Mouse (Mus musculus) erythroblast, embryonic 14.5 days (primary cell): ENCODE data around the gene Xrcc1. TPM values are rescaled to one million over a fixed set of nuclear protein-coding genes. Genes with fewer than 3 reads are reported as not detected.

Experiments used
- H3K27me3 ChIP-seq: 2 replicates; pipeline ENCODE4 v1.6.1; 2012; ENCODE audit warnings: inconsistent platforms; ENCODE audit not compliant: control insufficient read depth
- H3K36me3 ChIP-seq: 2 replicates; pipeline ENCODE4 v1.6.1; 2012; ENCODE audit warnings: mild to moderate bottlenecking, inconsistent platforms; ENCODE audit not compliant: control insufficient read depth
- H3K4me1 ChIP-seq: 2 replicates; pipeline ENCODE4 v1.6.1; 2012; ENCODE audit warnings: inconsistent platforms; ENCODE audit not compliant: control insufficient read depth
- H3K4me3 ChIP-seq: replicated peaks from 2 replicates; pipeline ENCODE3; 2012; ENCODE audit warnings: moderate library complexity, mild to moderate bottlenecking, inconsistent platforms
- H3K9me3 ChIP-seq: 2 replicates; pipeline ENCODE4 v1.6.1; 2012; ENCODE audit warnings: low read length, inconsistent platforms, mixed read lengths; ENCODE audit not compliant: control insufficient read depth
- GATA1 ChIP-seq: IDR thresholded peaks from 2 replicates; pipeline ENCODE4 v1.6.1; 2012; ENCODE audit warnings: low read length, inconsistent platforms, mixed read lengths
- TAL1 ChIP-seq: IDR thresholded peaks from 3 replicates; pipeline ENCODE4 v1.6.1; 2012; ENCODE audit warnings: low read length, inconsistent platforms, mixed read lengths
- polyA plus RNA-seq: library from polyadenylated mRNA; stranded (reverse); fragments of >175 nt; gene quantifications from 2 replicates; pipeline ENCODE4 v1.2.3, GENCODE M21; 2012

The Xrcc1 gene
- polyA plus RNA-seq, 1 experiment, result 32.1 TPM

- no peak for TF ChIP-seq GATA1
- no peak for TF ChIP-seq TAL1
- H3K4me1 ChIP-seq, result peaks cover 1% of the 10 kb centered on the region; the same call in 1 of the 2 replicates
- H3K27me3 ChIP-seq, result no peaks in the 10 kb centered on the region
- no peak overlapping the region for H3K4me3 ChIP-seq
- H3K36me3 ChIP-seq, result peaks cover 71% of the 10 kb centered on the region
- no peaks in the 10 kb centered on the region for H3K9me3 ChIP-seq
These were observed 25.0 kb downstream of the Xrcc1 start for GRCm38 (mm10) chr7:24571071-24571470.

GRCm38 (mm10) chr7:24572455-24572854, 26.4 kb downstream of the Xrcc1 start:
- TF ChIP-seq GATA1 (no peak), TAL1 (no peak)
- no peaks in the 10 kb centered on the region for H3K27me3 ChIP-seq
- H3K9me3 ChIP-seq, result no peaks in the 10 kb centered on the region
- H3K4me3 ChIP-seq, result no peak overlapping the region
- peaks cover 58% of the 10 kb centered on the region for H3K36me3 ChIP-seq
- H3K4me1 ChIP-seq, result peaks cover 1% of the 10 kb centered on the region; the same call in 1 of the 2 replicates

GRCm38 (mm10) chr7:24574224-24574796, 28.2 kb downstream of the Xrcc1 start:
- no peak for TF ChIP-seq TAL1
- Histone ChIP-seq H3K9me3 (no peaks in the 10 kb centered on the region), H3K27me3 (no peaks in the 10 kb centered on the region), H3K36me3 (peaks cover 41% of the 10 kb centered on the region), H3K4me3 (no peak overlapping the region), H3K4me1 (peaks cover 1% of the 10 kb centered on the region; the same call in 1 of the 2 replicates)

- TF ChIP-seq TAL1 (no peak), GATA1 (no peak)
- H3K36me3 ChIP-seq, result peaks cover 8% of the 10 kb centered on the region
- H3K4me1 ChIP-seq, result peaks cover 1% of the 10 kb centered on the region; the same call in 1 of the 2 replicates
- H3K4me3 ChIP-seq, result no peak overlapping the region
- no peaks in the 10 kb centered on the region for H3K9me3 ChIP-seq
- H3K27me3 ChIP-seq, result no peaks in the 10 kb centered on the region
These were observed 31.7 kb downstream of the Xrcc1 start for GRCm38 (mm10) chr7:24577811-24578210.

- Histone ChIP-seq H3K36me3 (no peaks in the 10 kb centered on the region), H3K4me3 (no peak overlapping the region), H3K27me3 (peaks cover 27% of the 10 kb centered on the region), H3K9me3 (peaks cover 20% of the 10 kb centered on the region), H3K4me1 (peaks cover 23% of the 10 kb centered on the region)
- TF ChIP-seq GATA1 (no peak), TAL1 (no peak)
These were observed 38.8 kb downstream of the Xrcc1 start for GRCm38 (mm10) chr7:24584876-24585275.

GRCm38 (mm10) chr7:24585995-24586394, 39.9 kb downstream of the Xrcc1 start:
- Histone ChIP-seq H3K9me3 (peaks cover 20% of the 10 kb centered on the region), H3K4me3 (no peak overlapping the region), H3K4me1 (peaks cover 31% of the 10 kb centered on the region), H3K27me3 (peaks cover 27% of the 10 kb centered on the region), H3K36me3 (no peaks in the 10 kb centered on the region)
- TF ChIP-seq TAL1 (no peak), GATA1 (no peak)

- TF ChIP-seq TAL1, result no peak
- TF ChIP-seq GATA1, result no peak
- Histone ChIP-seq H3K9me3 (peaks cover 20% of the 10 kb centered on the region), H3K27me3 (peaks cover 27% of the 10 kb centered on the region), H3K4me3 (peak overlapping the region; percentile 42), H3K4me1 (peaks cover 40% of the 10 kb centered on the region), H3K36me3 (no peaks in the 10 kb centered on the region)
These were observed 40.7 kb downstream of the Xrcc1 start for GRCm38 (mm10) chr7:24586828-24587227.

GRCm38 (mm10) chr7:24587330-24588105, 41.4 kb downstream of the Xrcc1 start, which contains the start of the genes Ethe1 and Zfp575:
Ethe1 (plus strand) TSS chr7:24587543.
Zfp575 (minus strand) TSS chr7:24587641.
- no peaks in the 10 kb centered on the region for H3K36me3 ChIP-seq
- H3K4me3 ChIP-seq, result peak within 1 kb of the TSS; percentile 42
- no peak for TF ChIP-seq GATA1
- no peak for TF ChIP-seq TAL1

GRCm38 (mm10) chr7:24588336-24588735, 42.2 kb downstream of the Xrcc1 start:
- peaks cover 55% of the 10 kb centered on the region for H3K4me1 ChIP-seq
- peaks cover 20% of the 10 kb centered on the region for H3K9me3 ChIP-seq
- H3K36me3 ChIP-seq, result no peaks in the 10 kb centered on the region
- H3K4me3 ChIP-seq, result no peak overlapping the region
- TF ChIP-seq GATA1 (no peak), TAL1 (no peak)
- peaks cover 27% of the 10 kb centered on the region for H3K27me3 ChIP-seq

More at GRCm38 (mm10) chr7:24587330-24588105, 41.4 kb downstream of the Xrcc1 start, which contains the start of the genes Ethe1 and Zfp575:
- H3K9me3 ChIP-seq, result peaks cover 20% of the 10 kb centered on the region
- H3K4me1 ChIP-seq, result peaks cover 47% of the 10 kb centered on the region
- peaks cover 27% of the 10 kb centered on the region for H3K27me3 ChIP-seq
